Mouse (Mus musculus) forebrain, postnatal 0 days (tissue): ENCODE measurements around the gene Gm10642. TPM values are rescaled to one million over a fixed set of nuclear protein-coding genes. Genes with fewer than 3 reads are reported as not detected.

Source experiments
- ATAC-seq: fragments of 200-750 bp; cut with Nextera tagmentation; 2 replicates; pipeline ENCODE4 v1.8.0; 2017; ENCODE audit warnings: mild to moderate bottlenecking, moderate library complexity
- DNase-seq: peaks from one replicate; pipeline ENCODE4 v3.0.0-alpha.2; 2015
- H3K27ac ChIP-seq: fragments of 300-500 bp; sonication (generic); 2 replicates; pipeline ENCODE4 v1.5.1; 2014; ENCODE audit warnings: low read depth, mild to moderate bottlenecking, antibody characterized with exemption, low read length, moderate library complexity, mixed read lengths
- H3K27me3 ChIP-seq: fragments of 300-500 bp; sonication (generic); 2 replicates; pipeline ENCODE4 v1.6.1; 2014; ENCODE audit warnings: mild to moderate bottlenecking, low read length, mixed read lengths; ENCODE audit not compliant: insufficient read depth
- H3K36me3 ChIP-seq: fragments of 300-500 bp; sonication (generic); 2 replicates; pipeline ENCODE4 v1.6.1; 2014; ENCODE audit warnings: mild to moderate bottlenecking, moderate library complexity; ENCODE audit not compliant: insufficient read depth
- H3K4me1 ChIP-seq: fragments of 300-500 bp; sonication (generic); 2 replicates; pipeline ENCODE4 v1.6.1; 2014; ENCODE audit warnings: antibody characterized with exemption; ENCODE audit not compliant: insufficient read depth
- H3K4me2 ChIP-seq: fragments of 300-500 bp; sonication (generic); 2 replicates; pipeline ENCODE4 v1.6.1; 2014; ENCODE audit warnings: low read depth, mild to moderate bottlenecking, moderate library complexity
- H3K4me3 ChIP-seq: fragments of 300-500 bp; sonication (generic); 2 replicates; pipeline ENCODE4 v1.5.1; 2014; ENCODE audit warnings: low read depth, low read length, mixed read lengths
- H3K9ac ChIP-seq: fragments of 300-500 bp; sonication (generic); 2 replicates; pipeline ENCODE4 v1.6.1; 2014; ENCODE audit warnings: mild to moderate bottlenecking
- H3K9me3 ChIP-seq: fragments of 300-500 bp; sonication (generic); 2 replicates; pipeline ENCODE4 v1.6.1; 2016; ENCODE audit warnings: low read length
- CTCF ChIP-seq: sonication (generic); IDR thresholded peaks from 2 replicates; pipeline ENCODE4 v1.5.1; 2016; ENCODE audit warnings: antibody characterized with exemption, control low read depth, low read depth
- WGBS: fragments of 180-500 bp; shearing (Covaris S2); extraction: QIAGEN DNeasy Blood & Tissue Kit; methylation state at CpG from one replicate; pipeline ENCODE4 v1.1.7; 2014; 5-methylcytosine and 5-hydroxymethylcytosine counted together
- polyA plus RNA-seq: library from polyadenylated mRNA; unstranded; fragments of >200 nt; fragmentation: Nextera tagmentation; extraction: Ambion mirVana; gene quantifications from 2 replicates; pipeline ENCODE4 v1.2.1, GENCODE M21; 2015
- total RNA-seq: library from RNA; depleted of rRNA; stranded (reverse); fragments of >200 nt; gene quantifications from 2 replicates; pipeline ENCODE4 v1.2.3, GENCODE M21; 2014

Gene Gm10642
- total and polyA plus RNA-seq, 2 experiments from 2014 or later = 1.4 to 1.5 TPM

DNA sequence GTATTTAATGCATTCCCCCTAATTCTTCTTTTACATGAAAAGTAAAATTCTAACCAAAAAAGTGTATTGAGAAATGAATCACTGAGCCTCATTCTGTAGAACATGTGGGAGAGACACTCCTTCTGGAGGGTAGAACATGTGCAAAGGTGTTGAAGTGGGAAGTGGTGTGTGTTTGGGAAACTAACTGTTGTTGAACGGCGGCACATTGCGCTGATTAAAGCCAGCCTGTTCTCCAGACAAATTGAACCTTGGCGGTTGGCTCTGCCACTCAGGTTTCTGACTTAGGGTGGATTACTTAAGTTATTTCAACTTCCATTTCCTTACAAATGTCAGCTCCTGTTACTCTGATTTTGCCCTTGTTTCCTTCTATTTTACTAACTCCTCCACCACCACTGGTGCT lies 17.6 kb downstream of the Gm10642 start:
- Histone ChIP-seq H3K4me1 (no peaks in the 10 kb centered on the region), H3K9me3 (no peaks in the 10 kb centered on the region), H3K4me2 (no peak overlapping the region), H3K9ac (no peak overlapping the region), H3K36me3 (no peaks in the 10 kb centered on the region), H3K4me3 (no peak overlapping the region), H3K27ac (no peak overlapping the region), H3K27me3 (no peaks in the 10 kb centered on the region)
- ATAC-seq (no peak), DNase-seq (no peak)
- WGBS = 95% methylated on average over 4 of the region's 4 CpGs
- TF ChIP-seq CTCF = no peak

DNA sequence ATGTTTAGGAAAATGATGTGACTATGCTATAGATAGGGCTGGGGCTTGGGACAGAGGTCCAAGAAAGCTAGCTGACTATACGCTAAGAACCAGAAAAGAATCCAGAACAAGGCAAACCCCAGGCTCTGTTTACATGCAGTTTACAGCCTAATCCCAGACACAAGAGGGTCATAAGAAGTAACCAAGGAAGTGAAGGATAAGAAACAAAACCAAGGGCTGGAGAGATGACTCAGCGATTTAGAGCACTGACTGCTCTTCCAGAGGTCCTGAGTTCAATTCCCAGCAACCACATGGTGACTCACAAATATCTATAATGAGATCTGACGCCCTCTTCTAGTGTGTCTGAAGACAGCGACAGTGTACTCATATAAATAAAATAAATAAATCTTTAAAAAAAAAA lies 19.1 kb downstream of the Gm10642 start:
- H3K36me3 ChIP-seq = no peaks in the 10 kb centered on the region
- WGBS = 82% methylated on average over 4 of the region's 4 CpGs
- H3K4me1 ChIP-seq = no peaks in the 10 kb centered on the region
- DNase-seq (no peak), ATAC-seq (no peak)
- no peak for TF ChIP-seq CTCF
- H3K27me3 ChIP-seq = no peaks in the 10 kb centered on the region
- H3K27ac ChIP-seq = no peak overlapping the region
- no peak overlapping the region for H3K9ac ChIP-seq
- H3K9me3 ChIP-seq = no peaks in the 10 kb centered on the region
- no peak overlapping the region for H3K4me2 ChIP-seq
- H3K4me3 ChIP-seq = no peak overlapping the region

DNA sequence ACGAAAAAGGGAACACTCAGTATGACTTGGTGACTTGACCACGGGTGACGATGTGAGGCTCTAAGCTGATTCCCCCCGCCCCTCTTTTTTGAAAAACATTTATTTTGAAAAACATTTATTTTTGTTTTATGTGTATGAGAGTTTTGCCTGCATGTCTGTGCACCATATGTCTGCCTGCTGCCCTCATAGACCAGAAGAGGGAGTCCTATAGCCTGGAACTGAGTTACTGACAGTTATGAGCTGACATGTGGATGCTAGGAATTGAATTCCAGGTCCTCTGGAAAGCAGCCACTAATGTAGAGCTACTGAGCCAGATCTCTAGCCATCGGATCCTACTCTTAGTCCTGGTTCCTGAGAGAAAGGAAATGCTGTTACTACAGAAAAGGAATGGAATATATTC lies 19.9 kb downstream of the Gm10642 start:
- WGBS = 89% methylated on average over 5 of the region's 5 CpGs
- Histone ChIP-seq H3K4me2 (no peak overlapping the region), H3K27me3 (no peaks in the 10 kb centered on the region), H3K27ac (no peak overlapping the region), H3K9ac (no peak overlapping the region), H3K4me1 (0 out of 2 replicates have a peak, but pooled peaks cover 2% of the 10 kb centered on the region), H3K36me3 (no peaks in the 10 kb centered on the region), H3K4me3 (no peak overlapping the region), H3K9me3 (no peaks in the 10 kb centered on the region)
- no peak for TF ChIP-seq CTCF
- no peak for ATAC-seq
- no peak for DNase-seq

DNA sequence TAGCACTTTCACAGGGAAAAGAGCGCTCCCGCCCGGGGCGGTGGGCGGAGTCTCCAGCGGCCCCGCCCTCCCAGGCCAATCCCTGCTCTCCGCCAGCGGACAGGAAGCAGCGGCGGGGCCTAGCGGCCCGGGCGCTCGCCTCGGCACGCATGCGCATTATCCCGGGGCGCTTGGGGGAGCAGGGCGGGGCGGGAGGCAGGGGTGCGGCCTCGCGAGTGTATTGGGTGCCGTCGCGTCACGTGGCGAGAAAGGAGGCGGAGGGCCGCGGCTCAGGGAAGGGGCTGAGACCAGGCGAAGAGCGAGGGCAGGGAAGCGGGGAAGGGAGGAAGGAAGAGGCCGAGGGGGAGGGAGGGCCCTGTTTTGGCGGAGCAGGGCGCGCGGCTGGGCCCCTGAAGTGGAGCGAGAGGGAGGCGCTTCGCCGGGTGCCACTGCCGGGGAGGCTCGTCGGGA lies 22.7 kb downstream of the Gm10642 start, which contains the start of gene Adam10:
TSS of gene Adam10 (plus strand) at position 316 of the 450 bp plus-strand sequence.
- Histone ChIP-seq H3K4me2 (peak within 1 kb of the TSS; percentile 69), H3K27ac (peak within 1 kb of the TSS; percentile 97), H3K27me3 (no peaks in the 10 kb centered on the region), H3K36me3 (no peaks in the 10 kb centered on the region), H3K4me1 (0 out of 2 replicates have a peak, but pooled peaks cover 5% of the 10 kb centered on the region), H3K9ac (peak within 1 kb of the TSS; percentile 90), H3K9me3 (no peaks in the 10 kb centered on the region), H3K4me3 (peak within 1 kb of the TSS; percentile 96)
- peak; percentile 99 for ATAC-seq
- 5% methylated on average over 44 of the region's 48 CpGs for WGBS
- DNase-seq = peak; percentile 99
- TF ChIP-seq CTCF = no peak

DNA sequence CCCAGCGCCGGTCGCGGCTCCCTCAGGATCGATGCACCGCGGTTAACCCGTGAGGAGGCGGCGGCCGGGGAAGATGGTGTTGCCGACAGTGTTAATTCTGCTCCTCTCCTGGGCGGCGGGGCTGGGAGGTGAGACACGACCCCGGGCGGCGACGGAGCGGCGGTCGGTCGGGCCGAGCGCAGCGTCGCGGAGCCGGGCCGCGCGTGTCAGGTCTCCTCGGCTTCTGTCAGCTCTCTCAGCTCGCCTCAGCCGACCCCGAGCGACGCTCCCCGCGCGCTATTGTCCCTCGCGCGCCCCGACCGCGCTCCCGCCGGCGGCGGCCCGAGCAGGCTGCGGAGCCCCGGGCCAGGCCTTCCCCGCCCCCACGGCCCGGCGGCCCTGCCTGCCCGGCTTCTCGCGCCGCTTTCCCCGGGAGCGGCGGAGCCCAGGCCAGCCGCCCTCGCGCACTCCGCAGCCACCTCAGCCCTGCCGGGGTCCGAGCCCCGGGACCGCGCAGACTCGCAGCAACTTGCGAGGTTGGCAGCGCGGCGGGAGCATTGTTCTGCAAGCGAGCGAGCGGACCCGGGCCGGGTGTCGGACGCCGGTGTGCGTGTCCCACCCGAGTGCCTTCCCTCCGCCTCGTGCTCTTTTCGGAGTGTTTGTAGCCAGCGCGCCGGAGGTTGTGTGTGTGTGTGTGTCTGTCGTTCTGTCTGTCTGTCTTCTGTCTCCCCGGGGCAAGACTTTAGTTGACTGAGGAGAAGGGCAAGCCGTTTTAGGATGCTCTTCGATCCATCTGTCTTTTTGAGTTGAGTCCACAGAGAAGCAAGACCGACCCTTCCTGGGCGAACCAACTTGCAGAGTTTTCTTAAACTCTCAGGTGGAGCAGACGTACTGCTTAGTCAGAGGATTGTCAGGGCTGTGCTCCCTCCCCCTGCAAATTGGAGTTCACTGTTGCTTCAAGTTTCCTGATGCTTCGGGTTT lies 23.4 kb downstream of the Gm10642 start:
- DNase-seq (peak; percentile 49), ATAC-seq (peak; percentile 66)
- H3K9ac ChIP-seq = peak overlapping the region; percentile 90
- H3K27ac ChIP-seq = peak overlapping the region; percentile 97
- WGBS = under 1% methylated on average over 73 of the region's 103 CpGs
- no peak for TF ChIP-seq CTCF
- H3K4me1 ChIP-seq = 0 out of 2 replicates have a peak, but pooled peaks cover 5% of the 10 kb centered on the region
- peak overlapping the region; percentile 69 for H3K4me2 ChIP-seq
- peak overlapping the region; percentile 96 for H3K4me3 ChIP-seq
- H3K9me3 ChIP-seq = no peaks in the 10 kb centered on the region
- no peaks in the 10 kb centered on the region for H3K27me3 ChIP-seq
- H3K36me3 ChIP-seq = no peaks in the 10 kb centered on the region

GRCm38 (mm10) chr9:70682202-70682601 lies 26.2 kb downstream of the Gm10642 start:
- 67% methylated on average over 1 of the region's 1 CpGs for whole genome bisulfite sequencing
- TF ChIP-seq CTCF = no peak
- Histone ChIP-seq H3K27ac (no peak overlapping the region), H3K36me3 (no peaks in the 10 kb centered on the region), H3K27me3 (no peaks in the 10 kb centered on the region), H3K4me2 (no peak overlapping the region), H3K9me3 (no peaks in the 10 kb centered on the region), H3K4me3 (no peak overlapping the region), H3K4me1 (0 out of 2 replicates have a peak, but pooled peaks cover 5% of the 10 kb centered on the region), H3K9ac (no peak overlapping the region)
- DNase-seq = no peak
- no peak for ATAC-seq
